Mouse (Mus musculus) thymus, adult 2 months (tissue): Measurements from ENCODE around the gene Ptchd3.

ENCODE experiments used
- CTCF ChIP-seq: fragments of 200-500 bp; IDR thresholded peaks from 2 replicates; pipeline ENCODE4 v1.5.1; 2012; ENCODE audit warnings: mild to moderate bottlenecking, control low read depth, low read length, moderate library complexity, borderline replicate concordance; ENCODE audit not compliant: control insufficient read depth, poor library complexity, insufficient read depth; ENCODE audit errors: extremely low read depth
- POLR2A ChIP-seq: fragments of 200-500 bp; IDR thresholded peaks from 2 replicates; pipeline ENCODE4 v1.6.1; 2012; ENCODE audit warnings: mild to moderate bottlenecking, low read length, control low read depth, moderate library complexity; ENCODE audit not compliant: control insufficient read depth, poor library complexity, insufficient read depth; ENCODE audit errors: extremely low read depth

DNA sequence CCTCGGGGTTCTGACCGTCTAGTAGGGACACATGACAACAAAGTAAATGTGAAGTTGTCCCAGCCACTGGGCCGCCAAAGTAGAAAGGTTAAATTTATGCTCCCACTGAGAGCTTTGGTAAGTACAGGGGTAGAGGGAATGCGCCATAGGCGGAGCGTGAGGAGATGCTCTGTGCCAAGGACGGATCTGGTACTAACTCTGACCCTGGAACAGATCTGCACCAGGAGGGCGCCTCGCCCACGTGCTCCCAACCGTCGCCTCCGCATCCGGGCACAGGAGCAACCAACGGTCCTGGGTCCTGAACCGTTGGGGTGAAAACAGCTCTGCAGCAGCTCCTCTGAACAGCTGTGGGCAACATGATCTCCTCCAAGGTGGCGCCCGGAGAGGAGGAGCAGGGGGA, at the start of gene Ptchd3:
- TF ChIP-seq CTCF (no peak), POLR2A (no peak)
